Mouse (Mus musculus) embryonic facial prominence, embryonic 14.5 days (tissue): ENCODE measurements around the gene Aida. TPM values are rescaled to one million over a fixed set of nuclear protein-coding genes. Genes with fewer than 3 reads are reported as not detected.
A peak's percentile ranks its signal among the peaks of the same experiment; 100 is the strongest.

Source experiments
- ATAC-seq: fragments of 200-750 bp; cut with Nextera tagmentation; 2 replicates; pipeline ENCODE4 v1.8.0; 2017; ENCODE audit warnings: low read depth, moderate number of reproducible peaks, moderate TSS enrichment
- DNase-seq: peaks from one replicate; pipeline ENCODE4 v3.0.0-alpha.2; 2015; ENCODE audit warnings: low spot score
- H3K27ac ChIP-seq: fragments of 300-500 bp; sonication (generic); replicated peaks from 2 replicates; pipeline ENCODE4 v1.5.1; 2014; ENCODE audit warnings: low read depth, mild to moderate bottlenecking, low read length, moderate library complexity
- H3K27me3 ChIP-seq: fragments of 300-500 bp; sonication (generic); replicated peaks from 2 replicates; pipeline ENCODE4 v1.6.1; 2014; ENCODE audit warnings: low read length; ENCODE audit not compliant: control insufficient read depth, insufficient read depth
- H3K36me3 ChIP-seq: fragments of 300-500 bp; sonication (generic); 2 replicates; pipeline ENCODE4 v1.6.1; 2014; ENCODE audit warnings: low read length, mixed read lengths; ENCODE audit not compliant: control insufficient read depth, insufficient read depth
- H3K4me1 ChIP-seq: fragments of 300-500 bp; sonication (generic); 2 replicates; pipeline ENCODE4 v1.6.1; 2014; ENCODE audit warnings: antibody characterized with exemption, low read length; ENCODE audit not compliant: control insufficient read depth, insufficient read depth
- H3K4me2 ChIP-seq: fragments of 300-500 bp; sonication (generic); 2 replicates; pipeline ENCODE4 v1.6.1; 2014; ENCODE audit warnings: low read depth, mild to moderate bottlenecking, low read length, moderate library complexity, mixed read lengths
- H3K4me3 ChIP-seq: fragments of 300-500 bp; sonication (generic); 2 replicates; pipeline ENCODE4 v1.5.1; 2014; ENCODE audit warnings: low read depth, mild to moderate bottlenecking, low read length
- H3K9ac ChIP-seq: fragments of 300-500 bp; sonication (generic); 2 replicates; pipeline ENCODE4 v1.6.1; 2014; ENCODE audit warnings: low read depth, mild to moderate bottlenecking, low read length, moderate library complexity, mixed read lengths
- H3K9me3 ChIP-seq: fragments of 300-500 bp; sonication (generic); 2 replicates; pipeline ENCODE4 v1.6.1; 2016; ENCODE audit warnings: low read length; ENCODE audit not compliant: control insufficient read depth
- WGBS: fragments of 180-500 bp; shearing (Covaris S2); extraction: QIAGEN DNeasy Blood & Tissue Kit; methylation state at CpG from one replicate; pipeline ENCODE4 v1.1.7; 2014; 5-methylcytosine and 5-hydroxymethylcytosine counted together
- polyA plus RNA-seq: library from polyadenylated mRNA; unstranded; fragments of >200 nt; fragmentation: Nextera tagmentation; extraction: Ambion mirVana; gene quantifications from 2 replicates; pipeline ENCODE4 v1.2.1, GENCODE M21; 2014

Aida gene
- polyA plus RNA-seq, 1 experiment from 2014 or later = 35.5 TPM

- Histone ChIP-seq H3K27me3 (no peaks in the 10 kb centered on the region), H3K36me3 (peaks cover 10% of the 10 kb centered on the region; the same call in 1 of the 2 replicates), H3K27ac (no peak overlapping the region), H3K4me1 (no peaks in the 10 kb centered on the region), H3K9me3 (no peaks in the 10 kb centered on the region), H3K9ac (no peak overlapping the region), H3K4me2 (no peak overlapping the region), H3K4me3 (no peak overlapping the region)
- DNase-seq (peak; percentile 80), ATAC-seq (peak; percentile 50; the same call in 1 of the 2 replicates)
- 58% methylated on average over 10 of the region's 10 CpGs for WGBS
Observed at GRCm38 (mm10) chr1:183272867-183273818, 23.2 kb upstream of the Aida start.

- no peak overlapping the region for H3K9ac ChIP-seq
- 58% methylated on average over 3 of the region's 3 CpGs for WGBS
Observed at GRCm38 (mm10) chr1:183274385-183274784, 22.0 kb upstream of the Aida start.

GRCm38 (mm10) chr1:183275763-183276162, 20.6 kb upstream of the Aida start:
- peaks cover 34% of the 10 kb centered on the region for H3K36me3 ChIP-seq
- H3K9ac ChIP-seq = no peak overlapping the region
- no peak overlapping the region for H3K4me3 ChIP-seq
- H3K27me3 ChIP-seq = no peaks in the 10 kb centered on the region
- H3K27ac ChIP-seq = no peak overlapping the region
- no peaks in the 10 kb centered on the region for H3K9me3 ChIP-seq
- H3K4me1 ChIP-seq = no peaks in the 10 kb centered on the region
- DNase-seq = no peak
- WGBS = 72% methylated on average over 5 of the region's 5 CpGs
- no peak overlapping the region for H3K4me2 ChIP-seq
- no peak for ATAC-seq

More at GRCm38 (mm10) chr1:183274385-183274784, 22.0 kb upstream of the Aida start:
- ATAC-seq (no peak), DNase-seq (no peak)
- Histone ChIP-seq H3K4me3 (no peak overlapping the region), H3K9me3 (no peaks in the 10 kb centered on the region), H3K36me3 (peaks cover 20% of the 10 kb centered on the region), H3K27ac (no peak overlapping the region), H3K27me3 (no peaks in the 10 kb centered on the region), H3K4me1 (no peaks in the 10 kb centered on the region), H3K4me2 (no peak overlapping the region)

- Histone ChIP-seq H3K9ac (no peak overlapping the region), H3K4me2 (no peak overlapping the region), H3K27me3 (no peaks in the 10 kb centered on the region), H3K36me3 (peaks cover 91% of the 10 kb centered on the region), H3K4me3 (no peak overlapping the region), H3K4me1 (no peaks in the 10 kb centered on the region), H3K9me3 (no peaks in the 10 kb centered on the region), H3K27ac (no peak overlapping the region)
- 86% methylated on average over 3 of the region's 3 CpGs for WGBS
- DNase-seq (no peak), ATAC-seq (no peak)
Observed at GRCm38 (mm10) chr1:183288351-183288750, 8.0 kb upstream of the Aida start.

- Histone ChIP-seq H3K9ac (no peak overlapping the region), H3K4me2 (no peak overlapping the region), H3K27ac (no peak overlapping the region), H3K9me3 (no peaks in the 10 kb centered on the region), H3K4me1 (no peaks in the 10 kb centered on the region), H3K36me3 (peaks cover 81% of the 10 kb centered on the region), H3K27me3 (no peaks in the 10 kb centered on the region), H3K4me3 (no peak overlapping the region)
- WGBS = 91% methylated on average over 4 of the region's 4 CpGs
- DNase-seq (no peak), ATAC-seq (no peak)
Observed at GRCm38 (mm10) chr1:183289576-183289975, 6.8 kb upstream of the Aida start.

- Histone ChIP-seq H3K4me2 (peak within 1 kb of the TSS; percentile 55), H3K9ac (peak within 1 kb of the TSS; percentile 66), H3K36me3 (peaks cover 13% of the 10 kb centered on the region), H3K4me3 (peak within 1 kb of the TSS; percentile 52), H3K27me3 (no peaks in the 10 kb centered on the region), H3K27ac (peak within 1 kb of the TSS; percentile 61), H3K9me3 (no peaks in the 10 kb centered on the region), H3K4me1 (no peaks in the 10 kb centered on the region)
- peak; percentile 93 for ATAC-seq
- under 1% methylated on average over 23 of the region's 39 CpGs for WGBS
- DNase-seq = peak; percentile 97
Observed at GRCm38 (mm10) chr1:183296877-183297383, 540 bp downstream of the Aida start, which contains the start of gene Brox. TSS of gene Brox (minus strand) at chr1:183297269.

- H3K4me1 ChIP-seq = no peaks in the 10 kb centered on the region
- no peaks in the 10 kb centered on the region for H3K9me3 ChIP-seq
- H3K36me3 ChIP-seq = peaks cover 10% of the 10 kb centered on the region; the same call in 1 of the 2 replicates
- peak overlapping the region; percentile 55 for H3K4me2 ChIP-seq
- WGBS = 0% methylated on average over 13 of the region's 30 CpGs
- peak overlapping the region; percentile 52 for H3K4me3 ChIP-seq
- H3K27me3 ChIP-seq = no peaks in the 10 kb centered on the region
- ATAC-seq (peak; percentile 58), DNase-seq (peak; percentile 38)
- H3K27ac ChIP-seq = peak overlapping the region; percentile 61
- peak overlapping the region; percentile 66 for H3K9ac ChIP-seq
Observed at GRCm38 (mm10) chr1:183297473-183297885, 1.1 kb downstream of the Aida start.

GRCm38 (mm10) chr1:183297886-183298489, 1.6 kb downstream of the Aida start:
- peak overlapping the region; percentile 55 for H3K4me2 ChIP-seq
- H3K9ac ChIP-seq = peak overlapping the region; percentile 66
- no peak; the same call in 1 of the 2 replicates for ATAC-seq
- DNase-seq = peak; percentile 82
- H3K4me3 ChIP-seq = peak overlapping the region; percentile 52
- H3K4me1 ChIP-seq = no peaks in the 10 kb centered on the region
- H3K27ac ChIP-seq = peak overlapping the region; percentile 61
- under 1% methylated on average over 20 of the region's 20 CpGs for WGBS
- peaks cover 5% of the 10 kb centered on the region; the same call in 1 of the 2 replicates for H3K36me3 ChIP-seq
- no peaks in the 10 kb centered on the region for H3K9me3 ChIP-seq
- no peaks in the 10 kb centered on the region for H3K27me3 ChIP-seq
